ENCODE assay signal across 19 mouse cellular contexts in the genomic region with DNA sequence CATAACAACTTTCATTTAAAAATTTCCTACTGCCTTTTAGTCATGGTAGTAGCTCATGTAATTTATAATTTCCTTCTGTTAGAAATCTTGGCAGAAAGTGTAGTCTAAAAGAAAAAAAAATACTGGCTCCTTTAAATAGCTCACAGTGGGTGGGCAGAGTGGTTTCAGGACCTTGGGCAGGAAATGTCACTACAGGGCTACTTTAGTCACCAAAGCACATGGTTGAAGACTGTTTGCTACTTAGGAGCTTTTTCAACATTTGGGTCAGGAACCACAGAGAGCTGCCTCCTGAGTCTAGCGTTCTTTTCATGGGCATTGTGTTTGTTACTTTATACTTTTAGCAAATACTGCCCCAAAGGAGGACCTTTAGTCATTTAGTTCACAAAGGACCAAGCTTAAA. TPM values are rescaled to one million over a fixed set of nuclear protein-coding genes. Genes with fewer than 3 reads are reported as not detected.
"Had no signal": no experiment of that assay in that cellular context is flagged by ENCODE, and none has a peak within 500 bp of the region (broad histone marks: within the 10 kb centered on the region; RNA-seq: fewer than 3 reads in every experiment).

No protein-coding gene starts in this region.

- ATAC-seq: lung, postnatal 0 days; midbrain, embryonic 13.5 days; midbrain, embryonic 15.5 days had no signal

- DNase-seq: lung, adult 2 months; lung, postnatal 14 days; lung, postnatal 36 days; right cerebral cortex, adult 18-20 months; right cerebral cortex, postnatal 25 days; right cerebral cortex, postnatal 4 days; spleen, adult 18-20 months; thymus, adult 2 months; thymus, postnatal 25 days; thymus, postnatal 4 days had no signal

RNA-seq across cellular contexts. Expression of gene Il1rapl2, which starts 12.2 kb away (rescaled TPM):
- total RNA-seq: megakaryocyte progenitor cell, adult 5-6 weeks; monocyte, adult 5-6 weeks; neutrophil, adult 5-6 weeks had no signal
- polyA plus RNA-seq: lung, adult 2 months; lung, postnatal 0 days; macrophage; small intestine, adult 2 months; thymus, adult 2 months; urinary bladder, adult 2 months had no signal
